ENCODE assay signal across 8 mouse cellular contexts in the genomic region with DNA sequence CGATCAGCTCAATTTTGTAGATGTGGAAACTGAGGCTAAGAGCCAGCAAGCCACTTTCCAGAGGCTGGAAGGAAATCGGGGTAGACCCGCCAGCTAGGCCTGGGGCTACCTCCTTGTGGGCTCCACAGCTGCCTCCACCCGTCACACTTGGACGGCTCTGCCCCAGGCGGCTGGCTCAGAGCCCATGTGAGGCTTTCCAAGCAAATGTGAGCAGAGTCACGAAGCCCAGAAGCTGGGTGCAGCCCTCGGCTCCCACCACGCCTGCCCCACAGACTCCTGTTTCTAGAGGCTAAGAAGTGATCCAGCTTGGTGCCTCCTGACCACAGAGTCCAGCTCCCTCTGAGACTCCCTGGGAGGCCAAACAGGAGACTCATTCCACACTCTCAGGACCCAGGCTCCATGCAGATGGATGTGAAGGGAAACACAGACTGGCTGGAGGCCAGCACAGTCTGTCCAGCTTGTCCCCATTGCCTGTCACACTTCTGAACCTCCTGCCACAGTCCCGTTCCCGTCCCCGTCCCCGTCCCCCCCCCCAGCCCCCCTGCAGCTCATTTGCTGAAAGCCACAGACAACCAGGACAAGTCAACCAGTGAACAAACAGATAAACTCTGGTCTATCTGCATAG. TPM values are rescaled to one million over a fixed set of nuclear protein-coding genes. Genes with fewer than 3 reads are reported as not detected.
A peak's percentile ranks its signal among the peaks of the same experiment; 100 is the strongest.
DNase-seq lines count a peak whose midpoint lies in the region; ATAC-seq and TF ChIP-seq lines count a peak whose summit lies in the region.

No protein-coding gene starts in this region.

- no peak for TF ChIP-seq POLR2A in heart, adult 2 months (IDR thresholded peaks at IDR 0.05; ENCODE audit: insufficient read depth, low read depth, low read length)
- TF ChIP-seq POLR2A in small intestine, adult 2 months (IDR thresholded peaks at IDR 0.05; ENCODE audit: low read depth, low read length), result no peak

- peak; percentile 67 for TF ChIP-seq EP300 in heart, adult 2 months (IDR thresholded peaks at IDR 0.05; ENCODE audit: insufficient read depth, low read depth, low read length)

- peaks cover 13% of the 10 kb centered on the region for H3K79me2 ChIP-seq in heart, adult 2 months (replicated peaks; ENCODE audit: control insufficient read depth, insufficient read depth, low read length)

- peaks cover 25% of the 10 kb centered on the region for H3K4me1 ChIP-seq in heart, adult 2 months (ENCODE audit: control insufficient read depth, insufficient read depth, low read length)
- peaks cover 35% of the 10 kb centered on the region for H3K4me1 ChIP-seq in small intestine, adult 2 months (ENCODE audit: control insufficient read depth, insufficient read depth, insufficient read length, low read length)

- H3K4me3 ChIP-seq in left cerebral cortex, adult 2 months, result no peak overlapping the region
- H3K4me3 ChIP-seq in heart, adult 2 months, result peak overlapping the region; percentile 26; the same call in 1 of the 2 replicates
- H3K4me3 ChIP-seq in small intestine, adult 2 months (ENCODE audit: low read depth, low read length), result no peak overlapping the region

- 3% methylated on average over 13 of the region's 13 CpGs for WGBS in heart, adult 2 months
- WGBS in small intestine, adult 2 months, result 6% methylated on average over 13 of the region's 13 CpGs

- H3K36me3 ChIP-seq in heart, adult 2 months (ENCODE audit: control insufficient read depth, insufficient read depth, low read length), result peaks cover 2% of the 10 kb centered on the region; the same call in 1 of the 2 replicates
- H3K36me3 ChIP-seq in small intestine, adult 2 months (ENCODE audit: control insufficient read depth, insufficient read depth, low read length), result no peaks in the 10 kb centered on the region

- intact Hi-C loops in left cerebral cortex, postnatal 4 days (cut with DNase I), result loop anchor here (5.0 kb wide), 1 partner anchor 59 kb away; no protein-coding TSS in a partner anchor
- intact Hi-C loops in left cerebral cortex, adult 2 months (cut with DNase I), result loop anchor here (5.0 kb wide), 1 partner anchor 39 kb away; no protein-coding TSS in a partner anchor
- intact Hi-C loops in heart, adult 2 months (cut with DNase I), result no loop called here

- ATAC-seq in erythroblast, adult 5-6 weeks (replicated peaks; ENCODE audit: low FRiP score, poor library complexity, severe bottlenecking), result no peak

- H3K9ac ChIP-seq in heart, adult 2 months (ENCODE audit: low read depth, low read length), result peak overlapping the region; percentile 7; the same call in 1 of the 2 replicates

- no peaks in the 10 kb centered on the region for H3K27me3 ChIP-seq in heart, adult 2 months (ENCODE audit: control insufficient read depth, insufficient read depth, low read length)
- H3K27me3 ChIP-seq in small intestine, adult 2 months (ENCODE audit: control insufficient read depth, insufficient read depth, low read length), result no peaks in the 10 kb centered on the region

- H3K27ac ChIP-seq in left cerebral cortex, adult 2 months, result no peak overlapping the region
- peak overlapping the region; percentile 75 for H3K27ac ChIP-seq in heart, adult 2 months
- peak overlapping the region; percentile 3; the same call in 1 of the 2 replicates for H3K27ac ChIP-seq in small intestine, adult 2 months (ENCODE audit: insufficient read depth, low read depth, low read length)

- DNase-seq in left cerebral cortex, postnatal 4 days, result peak; percentile 90
- DNase-seq in left cerebral cortex, adult 2 months (ENCODE audit: extremely low spot score in 1 of 2, low spot score in 2 of 2), result no peak
- DNase-seq in cerebellum, postnatal 25 days, result peak; percentile 65 to 72
- peak; percentile 93 to 94 for DNase-seq in heart, adult 2 months
- DNase-seq in kidney, adult 18-20 months, result peak; percentile 91
- DNase-seq in lung, adult 18-20 months, result peak; percentile 82 to 87

- no peak for TF ChIP-seq CTCF in left cerebral cortex, adult 2 months (IDR thresholded peaks at IDR 0.05)
- no peak for TF ChIP-seq CTCF in heart, adult 2 months (IDR thresholded peaks at IDR 0.05)
- TF ChIP-seq CTCF in small intestine, adult 2 months (IDR thresholded peaks at IDR 0.05; ENCODE audit: extremely low read depth, insufficient read length, insufficient replicate concordance, low read depth, low read length), result no peak

RNA-seq across cellular contexts. Expression of gene Lrp5, which starts 4.9 kb away (rescaled TPM):
- total RNA-seq in left cerebral cortex, postnatal 4 days (2021), result 10 to 100 TPM; 11.9 to 13.2 TPM
- 1 to 10 TPM; 8.3 to 9.3 TPM for total RNA-seq in left cerebral cortex, adult 2 months (2021)
- total RNA-seq in heart, adult 2 months (2021), result 10 to 100 TPM; 52.2 to 56.5 TPM
- polyA plus RNA-seq in heart, adult 2 months (2012; rRNA removed), result 35.0 and 36.3 TPM in 2 replicates
- polyA plus RNA-seq in small intestine, adult 2 months (2012; rRNA removed), result 50.9 and 96.7 TPM in 2 replicates
- 3.8 and 4.4 TPM in 2 replicates for total RNA-seq in erythroblast, adult 5-6 weeks (2015; ENCODE audit: low replicate concordance)
- total RNA-seq in erythroblast, adult 5-6 weeks (2017; ENCODE audit: low replicate concordance), result 2.7 and 2.8 TPM in 2 replicates

RNA-seq across cellular contexts. Expression of gene 1810055G02Rik, which starts 26.7 kb away (rescaled TPM):
- 10 to 100 TPM; 38.8 to 40.6 TPM for total RNA-seq in left cerebral cortex, postnatal 4 days (2021)
- 10 to 100 TPM; 31.3 to 38.5 TPM for total RNA-seq in left cerebral cortex, adult 2 months (2021)
- 1 to 10 TPM; 8.1 to 8.3 TPM for total RNA-seq in heart, adult 2 months (2021)
- 17.9 and 23.3 TPM in 2 replicates for polyA plus RNA-seq in heart, adult 2 months (2012; rRNA removed)
- 180 and 300 TPM in 2 replicates for polyA plus RNA-seq in small intestine, adult 2 months (2012; rRNA removed)
- total RNA-seq in erythroblast, adult 5-6 weeks (2015; ENCODE audit: low replicate concordance), result 8.3 and 8.6 TPM in 2 replicates
- 2.5 and 4.0 TPM in 2 replicates for total RNA-seq in erythroblast, adult 5-6 weeks (2017; ENCODE audit: low replicate concordance)

Comparison
In these comparisons a context has a peak if more than half of its experiments do, and no peak if none do; other contexts are left out.
1. DNase-seq: peak in left cerebral cortex, postnatal 4 days (single experiment), cerebellum, postnatal 25 days (2 of 2), heart, adult 2 months (2 of 2), kidney, adult 18-20 months (single experiment) and lung, adult 18-20 months (2 of 2); none in left cerebral cortex, adult 2 months (0 of 2).